Mouse (Mus musculus) liver, embryonic 14.5 days (tissue): ENCODE measurements around the gene Ctxn1.

Source experiments
- CTCF ChIP-seq: IDR thresholded peaks from 2 replicates; pipeline ENCODE4 v1.5.1; 2016; ENCODE audit warnings: antibody characterized with exemption, low read depth, control low read depth
- EP300 ChIP-seq: IDR thresholded peaks from 2 replicates; pipeline ENCODE4 v1.6.1; 2016; ENCODE audit warnings: antibody characterized with exemption, low read depth

GRCm38 (mm10) chr8:4216296-4216695, 42.8 kb downstream of the Ctxn1 start:
- no peak for TF ChIP-seq CTCF
- no peak for TF ChIP-seq EP300
